Mouse (Mus musculus) embryonic fibroblast, embryonic 13.5 days (primary cell): ENCODE data around the gene Dlg4.

Source experiments
- CTCF ChIP-seq: IDR thresholded peaks from 2 replicates; pipeline ENCODE4 v1.5.1; 2011; ENCODE audit warnings: mild to moderate bottlenecking, control low read depth, low read length, moderate library complexity, borderline replicate concordance; ENCODE audit not compliant: insufficient read depth
- POLR2A ChIP-seq: IDR thresholded peaks from 2 replicates; pipeline ENCODE4 v1.6.1; 2011; ENCODE audit warnings: low read depth, mild to moderate bottlenecking, control low read depth, low read length, moderate library complexity

- TF ChIP-seq CTCF (no peak), POLR2A (no peak)
Observed at GRCm38 (mm10) chr11:70057805-70058204, 41.1 kb downstream of the Dlg4 start.
